Mouse (Mus musculus) limb, embryonic 11.5 days (tissue): ENCODE measurements around the gene Ints1. TPM values are rescaled to one million over a fixed set of nuclear protein-coding genes. Genes with fewer than 3 reads are reported as not detected.

Source experiments
- ATAC-seq: fragments of 200-750 bp; cut with Nextera tagmentation; 2 replicates; pipeline ENCODE4 v1.8.0; 2017; ENCODE audit warnings: low read depth; ENCODE audit not compliant: insufficient number of reproducible peaks, low FRiP score, low TSS enrichment
- DNase-seq: peaks from one replicate; pipeline ENCODE4 v3.0.0-alpha.2; 2015; ENCODE audit warnings: low spot score
- H3K27ac ChIP-seq: fragments of 300-500 bp; sonication (generic); replicated peaks from 2 replicates; pipeline ENCODE4 v1.5.1; 2014; ENCODE audit warnings: low read depth, mild to moderate bottlenecking, low read length
- H3K27me3 ChIP-seq: fragments of 300-500 bp; sonication (generic); 2 replicates; pipeline ENCODE4 v1.6.1; 2014; ENCODE audit warnings: mild to moderate bottlenecking, low read length, mixed read lengths; ENCODE audit not compliant: control insufficient read depth, insufficient read depth
- H3K36me3 ChIP-seq: fragments of 300-500 bp; sonication (generic); 2 replicates; pipeline ENCODE4 v1.6.1; 2014; ENCODE audit warnings: mild to moderate bottlenecking, low read length, moderate library complexity, mixed read lengths; ENCODE audit not compliant: control insufficient read depth, insufficient read depth
- H3K4me1 ChIP-seq: fragments of 300-500 bp; sonication (generic); 2 replicates; pipeline ENCODE4 v1.6.1; 2014; ENCODE audit warnings: low read length, mixed read lengths; ENCODE audit not compliant: control insufficient read depth, insufficient read depth
- H3K4me2 ChIP-seq: fragments of 300-500 bp; sonication (generic); 2 replicates; pipeline ENCODE4 v1.6.1; 2014; ENCODE audit warnings: low read depth, mild to moderate bottlenecking, moderate library complexity; ENCODE audit not compliant: severe bottlenecking
- H3K4me3 ChIP-seq: fragments of 300-500 bp; sonication (generic); 2 replicates; pipeline ENCODE4 v1.5.1; 2014; ENCODE audit warnings: low read depth, low read length
- H3K9ac ChIP-seq: fragments of 300-500 bp; sonication (generic); 2 replicates; pipeline ENCODE4 v1.6.1; 2014; ENCODE audit warnings: mild to moderate bottlenecking, low read length
- H3K9me3 ChIP-seq: fragments of 300-500 bp; sonication (generic); 2 replicates; pipeline ENCODE4 v1.6.1; 2016; ENCODE audit warnings: low read length; ENCODE audit not compliant: control insufficient read depth
- WGBS: fragments of 180-500 bp; shearing (Covaris S2); extraction: QIAGEN DNeasy Blood & Tissue Kit; methylation state at CpG from one replicate; pipeline ENCODE4 v1.1.7; 2014; 5-methylcytosine and 5-hydroxymethylcytosine counted together
- polyA plus RNA-seq: library from polyadenylated mRNA; unstranded; fragments of >200 nt; fragmentation: Nextera tagmentation; extraction: Ambion mirVana; gene quantifications from 2 replicates; pipeline ENCODE4 v1.2.1, GENCODE M21; 2014

The Ints1 gene
- polyA plus RNA-seq, 1 experiment from 2014 or later: 40.5 TPM

DNA sequence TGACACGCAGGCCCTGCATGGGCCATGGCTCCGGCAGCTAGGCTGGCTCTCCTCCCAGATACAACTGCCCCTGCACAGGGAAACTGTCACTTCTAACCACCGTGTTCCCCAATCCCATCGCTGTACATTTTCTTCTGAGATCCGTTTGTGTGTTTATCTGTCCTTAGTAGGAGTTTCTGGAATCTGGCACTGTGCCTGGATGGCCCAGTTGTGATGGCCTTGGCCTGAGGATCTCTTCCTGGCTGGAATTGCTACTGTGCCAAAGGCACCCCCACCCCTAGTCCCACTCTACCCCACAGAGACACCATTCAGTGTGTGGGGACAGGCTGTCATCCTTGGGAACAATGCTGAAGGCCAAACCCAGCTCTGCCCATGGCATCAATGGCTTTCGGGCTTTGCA lies 40.5 kb upstream of the Ints1 start:
- H3K9ac ChIP-seq: no peak overlapping the region
- ATAC-seq (no peak), DNase-seq (no peak)
- H3K4me3 ChIP-seq: no peak overlapping the region
- H3K36me3 ChIP-seq: no peaks in the 10 kb centered on the region
- 81% methylated on average over 6 of the region's 6 CpGs for WGBS
- no peak overlapping the region for H3K27ac ChIP-seq
- no peaks in the 10 kb centered on the region for H3K4me1 ChIP-seq
- no peak overlapping the region for H3K4me2 ChIP-seq
- peaks cover 31% of the 10 kb centered on the region for H3K27me3 ChIP-seq
- no peaks in the 10 kb centered on the region for H3K9me3 ChIP-seq

DNA sequence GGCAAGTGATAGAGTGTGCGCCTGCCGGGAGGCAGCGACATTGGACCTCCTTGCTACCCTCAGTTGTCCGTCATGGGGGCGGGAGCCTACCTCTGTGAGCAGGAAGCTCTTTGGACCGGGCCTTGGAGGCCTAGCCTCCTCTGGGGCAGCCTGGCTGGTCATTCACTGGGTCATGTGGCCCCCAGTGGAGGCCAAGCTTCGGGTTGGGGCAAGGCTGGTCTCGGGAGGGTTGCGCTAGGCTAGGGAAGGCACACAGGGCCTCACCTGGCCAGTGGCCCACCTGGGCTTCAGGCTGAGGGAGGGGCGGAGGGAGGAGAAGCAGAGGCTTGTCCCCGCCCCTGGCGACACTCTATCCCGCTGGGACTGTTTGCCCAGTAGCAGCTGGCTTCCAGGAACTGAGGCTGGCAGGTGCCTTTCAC lies 38.5 kb upstream of the Ints1 start:
- WGBS: 6% methylated on average over 13 of the region's 13 CpGs
- H3K9me3 ChIP-seq: no peaks in the 10 kb centered on the region
- H3K36me3 ChIP-seq: no peaks in the 10 kb centered on the region
- H3K9ac ChIP-seq: no peak overlapping the region
- ATAC-seq: no peak
- DNase-seq: no peak
- no peak overlapping the region for H3K27ac ChIP-seq
- H3K4me1 ChIP-seq: no peaks in the 10 kb centered on the region
- no peak overlapping the region for H3K4me2 ChIP-seq
- H3K4me3 ChIP-seq: no peak overlapping the region
- H3K27me3 ChIP-seq: peaks cover 31% of the 10 kb centered on the region

DNA sequence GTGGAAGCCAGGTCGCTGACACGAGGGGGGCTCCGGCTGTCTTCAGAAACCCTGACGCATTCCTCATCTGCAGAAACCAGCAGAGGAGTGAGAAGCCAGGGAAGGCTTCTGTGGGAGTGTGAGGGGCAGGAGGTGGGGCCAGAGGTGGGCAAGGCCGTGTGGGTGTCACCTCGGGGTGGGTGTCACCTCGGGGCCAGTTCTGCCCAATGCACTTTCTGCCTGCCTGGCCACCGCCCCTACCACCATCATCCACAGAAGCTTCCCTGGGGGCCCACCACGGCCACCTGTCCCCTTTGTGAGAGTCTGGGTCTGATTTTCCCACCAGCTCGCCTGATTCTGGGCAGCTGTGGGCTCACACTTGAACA lies 37.6 kb upstream of the Ints1 start:
- no peak overlapping the region for H3K27ac ChIP-seq
- no peak overlapping the region for H3K4me3 ChIP-seq
- DNase-seq (no peak), ATAC-seq (no peak)
- no peak overlapping the region for H3K4me2 ChIP-seq
- no peaks in the 10 kb centered on the region for H3K9me3 ChIP-seq
- 33% methylated on average over 9 of the region's 10 CpGs for WGBS
- H3K36me3 ChIP-seq: no peaks in the 10 kb centered on the region
- no peak overlapping the region for H3K9ac ChIP-seq
- H3K4me1 ChIP-seq: no peaks in the 10 kb centered on the region
- H3K27me3 ChIP-seq: peaks cover 31% of the 10 kb centered on the region

DNA sequence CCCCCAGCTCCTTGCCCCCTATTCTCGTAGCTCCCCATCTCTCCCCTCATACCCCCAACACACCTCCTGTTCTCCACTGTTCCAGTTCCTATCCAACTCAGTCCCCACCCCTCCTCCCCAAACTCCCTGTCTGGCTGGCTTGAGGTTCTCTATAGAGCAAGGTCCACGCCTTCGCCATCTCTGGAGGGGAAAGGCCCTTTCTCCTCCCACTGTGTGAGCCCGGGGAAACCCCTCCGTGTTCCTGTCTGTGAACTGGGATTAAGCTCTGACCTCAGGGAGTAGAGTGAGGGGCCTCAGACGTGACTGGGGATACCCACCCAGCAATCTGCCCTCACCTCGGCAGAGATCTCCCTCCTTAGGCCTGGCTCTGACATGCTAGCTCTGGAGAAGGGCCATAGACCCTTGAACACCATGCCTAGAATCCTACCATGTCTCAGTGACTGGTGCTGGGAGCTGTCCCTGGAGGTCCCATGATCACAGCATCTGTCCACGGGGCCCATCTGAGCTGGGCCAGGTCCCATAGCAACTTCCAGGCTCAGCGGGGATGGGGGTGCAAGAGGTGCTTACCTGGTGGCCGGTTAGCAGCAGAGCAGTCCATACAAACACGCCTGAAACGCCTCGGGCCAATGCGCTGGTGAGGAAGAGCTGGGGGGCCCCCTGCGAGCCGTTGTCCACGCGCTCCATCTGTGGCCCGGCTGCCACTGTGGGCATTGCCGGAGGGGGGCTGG lies 37.1 kb upstream of the Ints1 start:
- Histone ChIP-seq H3K4me3 (no peak overlapping the region), H3K27ac (no peak overlapping the region), H3K27me3 (peaks cover 31% of the 10 kb centered on the region), H3K36me3 (no peaks in the 10 kb centered on the region), H3K4me2 (no peak overlapping the region), H3K9me3 (no peaks in the 10 kb centered on the region), H3K9ac (no peak overlapping the region), H3K4me1 (no peaks in the 10 kb centered on the region)
- WGBS: 73% methylated on average over 20 of the region's 20 CpGs
- ATAC-seq: no peak
- no peak for DNase-seq

DNA sequence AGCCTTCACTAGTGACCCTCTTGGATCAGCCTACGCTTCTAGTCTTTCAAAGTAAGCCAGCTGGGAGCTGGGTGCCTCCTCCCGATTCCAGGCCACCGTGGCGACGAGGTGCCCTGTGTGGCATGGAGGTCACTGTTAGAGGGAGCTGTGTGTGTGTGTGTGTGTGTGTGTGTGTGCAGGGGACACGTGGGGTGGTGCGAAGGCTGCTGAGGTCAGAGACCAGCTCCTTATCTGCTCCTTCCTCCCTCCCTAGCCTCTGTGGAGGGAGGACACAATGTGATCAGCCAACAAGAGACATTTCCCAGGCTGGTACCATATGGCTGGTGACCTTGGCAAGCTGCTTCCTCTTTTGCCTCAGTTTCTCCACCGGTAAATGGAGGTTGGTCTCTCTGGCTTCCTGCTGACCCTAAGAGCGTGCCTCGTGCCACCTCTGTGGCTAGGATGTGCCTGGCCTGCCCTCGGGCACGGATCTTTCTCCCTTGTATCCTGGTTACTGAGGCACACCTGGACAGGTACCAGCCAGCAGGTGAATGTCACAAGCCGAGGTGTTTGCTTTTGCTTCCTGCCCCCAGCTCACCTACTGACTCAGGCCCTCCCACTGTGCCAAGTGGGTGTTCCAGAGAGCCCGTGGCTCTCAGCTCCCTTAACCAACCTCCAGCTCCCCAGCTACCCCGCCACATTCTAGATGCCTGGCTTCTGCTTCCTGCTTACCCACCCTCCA lies 36.4 kb upstream of the Ints1 start:
- DNase-seq: no peak
- H3K4me2 ChIP-seq: no peak overlapping the region
- H3K27me3 ChIP-seq: peaks cover 31% of the 10 kb centered on the region
- no peak for ATAC-seq
- no peaks in the 10 kb centered on the region for H3K9me3 ChIP-seq
- H3K36me3 ChIP-seq: no peaks in the 10 kb centered on the region
- 86% methylated on average over 15 of the region's 15 CpGs for WGBS
- no peak overlapping the region for H3K4me3 ChIP-seq
- no peak overlapping the region for H3K9ac ChIP-seq
- no peak overlapping the region for H3K27ac ChIP-seq
- H3K4me1 ChIP-seq: no peaks in the 10 kb centered on the region

DNA sequence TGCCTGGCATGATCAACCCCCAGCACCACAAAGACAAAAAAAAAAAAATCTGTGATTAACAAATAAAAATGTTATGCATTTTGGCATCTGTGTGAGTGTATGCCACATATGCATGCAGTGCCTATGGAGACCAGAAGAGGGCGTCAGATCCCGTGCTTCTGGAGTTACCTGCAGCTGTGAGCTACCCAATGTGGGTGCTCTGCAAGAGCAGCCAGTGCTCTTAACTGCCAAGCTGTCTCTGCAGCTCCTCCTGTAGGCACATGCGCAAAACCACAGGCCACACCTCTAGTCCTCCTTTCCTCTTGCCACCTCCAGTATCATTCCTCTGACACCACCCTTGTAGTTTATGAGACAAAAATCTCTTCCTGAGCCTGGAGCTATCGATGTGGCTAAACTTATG lies 33.9 kb upstream of the Ints1 start:
- no peak overlapping the region for H3K4me2 ChIP-seq
- H3K4me1 ChIP-seq: no peaks in the 10 kb centered on the region
- ATAC-seq (no peak), DNase-seq (no peak)
- H3K4me3 ChIP-seq: no peak overlapping the region
- no peaks in the 10 kb centered on the region for H3K9me3 ChIP-seq
- H3K9ac ChIP-seq: no peak overlapping the region
- no peak overlapping the region for H3K27ac ChIP-seq
- WGBS: 55% methylated on average over 4 of the region's 4 CpGs
- peaks cover 20% of the 10 kb centered on the region for H3K27me3 ChIP-seq
- H3K36me3 ChIP-seq: no peaks in the 10 kb centered on the region

DNA sequence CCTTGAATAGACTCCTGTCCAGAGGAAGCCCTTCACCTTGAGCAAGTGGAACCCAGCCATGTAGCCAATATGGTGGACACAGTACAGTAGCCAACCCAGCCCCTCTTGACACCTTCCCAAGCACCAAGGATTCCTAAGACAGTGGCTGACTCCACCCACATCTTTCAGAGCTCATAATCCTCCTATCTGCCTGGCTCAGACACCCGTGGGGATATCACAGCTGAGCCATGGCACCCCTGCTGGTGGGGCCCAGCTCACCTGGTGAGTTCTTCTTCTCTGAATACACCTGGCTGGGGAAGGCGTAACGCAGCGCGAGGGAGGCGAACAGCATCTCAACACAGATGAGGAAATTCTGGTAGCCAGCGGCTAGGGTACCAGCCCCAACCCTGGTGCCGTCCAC lies 30.4 kb upstream of the Ints1 start:
- WGBS: 88% methylated on average over 8 of the region's 8 CpGs
- Histone ChIP-seq H3K9ac (no peak overlapping the region), H3K4me3 (no peak overlapping the region), H3K9me3 (no peaks in the 10 kb centered on the region), H3K27ac (no peak overlapping the region), H3K36me3 (no peaks in the 10 kb centered on the region), H3K4me2 (no peak overlapping the region), H3K27me3 (no peaks in the 10 kb centered on the region), H3K4me1 (peaks cover 8% of the 10 kb centered on the region; the same call in 1 of the 2 replicates)
- DNase-seq (no peak), ATAC-seq (no peak)

DNA sequence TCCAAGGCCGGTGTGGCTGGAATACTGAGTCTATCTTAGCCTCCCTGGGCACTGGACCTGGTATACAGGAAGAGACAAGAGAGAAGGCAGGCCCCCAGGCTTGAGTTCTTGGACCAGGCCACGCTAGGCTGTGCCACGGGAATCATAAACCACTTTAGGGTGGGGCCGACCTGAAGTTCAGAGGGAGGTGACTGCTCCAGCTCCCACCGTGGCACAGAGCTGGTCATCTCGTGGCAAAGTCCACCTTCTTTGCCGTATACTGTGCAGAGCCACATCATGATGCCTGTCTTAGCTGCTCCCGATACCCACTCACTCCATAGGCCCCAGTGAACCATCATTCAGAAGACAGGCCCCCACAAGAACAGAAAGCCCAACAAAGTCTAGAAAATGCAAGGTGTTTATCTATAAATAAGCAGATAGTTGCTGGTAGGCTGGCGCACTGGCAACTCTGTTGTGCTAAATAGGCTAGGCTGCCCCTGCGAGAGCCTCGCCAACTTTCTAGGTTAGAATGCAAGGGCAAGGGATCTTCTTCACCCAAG lies 29.2 kb upstream of the Ints1 start:
- no peaks in the 10 kb centered on the region for H3K27me3 ChIP-seq
- H3K4me3 ChIP-seq: no peak overlapping the region
- DNase-seq: peak; percentile 20
- H3K9me3 ChIP-seq: no peaks in the 10 kb centered on the region
- no peak for ATAC-seq
- H3K36me3 ChIP-seq: peaks cover 3% of the 10 kb centered on the region; the same call in 1 of the 2 replicates
- 88% methylated on average over 11 of the region's 11 CpGs for WGBS
- H3K4me2 ChIP-seq: no peak overlapping the region
- peaks cover 8% of the 10 kb centered on the region; the same call in 1 of the 2 replicates for H3K4me1 ChIP-seq
- no peak overlapping the region for H3K9ac ChIP-seq
- no peak overlapping the region for H3K27ac ChIP-seq
